Mouse (Mus musculus): ENCODE results near the gene Tmem131. TPM values are rescaled to one million over a fixed set of nuclear protein-coding genes. Genes with fewer than 3 reads are reported as not detected.

Tmem131 gene
- polyA plus RNA-seq, 1 experiment from 2014 or later = 44.4 TPM

GRCm38 (mm10) chr1:36811806-36812205 is 131.7 kb downstream of the Tmem131 start:
- no peak for ATAC-seq
- no peak for DNase-seq (ENCODE audit: low read depth, low spot score)
- ChIA-PET CTCF (interaction anchor here (0.9 kb wide), 1 partner anchor 12 kb away, joined by 3 read pairs; no protein-coding TSS in a partner anchor), POLR2A (no interaction called here)
- no peaks in the 10 kb centered on the region for H3K27me3 ChIP-seq
- in situ Hi-C loops (cut with MboI; ENCODE audit: low pct_unique_long_range_greater_than_20kb) = no loop called here
- TF ChIP-seq CTCF (IDR thresholded peaks at IDR 0.05) = no peak

GRCm38 (mm10) chr1:36807782-36808565 is 135.5 kb downstream of the Tmem131 start:
- CTCF ChIA-PET = no interaction called here
- ATAC-seq (no peak), DNase-seq (ENCODE audit: low read depth, low spot score) (no peak)
- POLR2A ChIA-PET = no interaction called here
- in situ Hi-C loops (cut with MboI; ENCODE audit: low pct_unique_long_range_greater_than_20kb) = no loop called here
- no peak for TF ChIP-seq CTCF (IDR thresholded peaks at IDR 0.05)
- H3K27me3 ChIP-seq = no peaks in the 10 kb centered on the region

- H3K27me3 ChIP-seq = no peaks in the 10 kb centered on the region
- in situ Hi-C loops (cut with MboI; ENCODE audit: low pct_unique_long_range_greater_than_20kb) = no loop called here
- no peak for ATAC-seq
- DNase-seq (ENCODE audit: low read depth, low spot score) = no peak
- POLR2A ChIA-PET = no interaction called here
- no peak for TF ChIP-seq CTCF (IDR thresholded peaks at IDR 0.05)
- CTCF ChIA-PET = no interaction called here
Measured at GRCm38 (mm10) chr1:36807086-36807485, 136.4 kb downstream of the Tmem131 start.

- DNase-seq (ENCODE audit: low read depth, low spot score) = no peak
- POLR2A ChIA-PET = no interaction called here
- no peaks in the 10 kb centered on the region for H3K27me3 ChIP-seq
- no peak for TF ChIP-seq CTCF (IDR thresholded peaks at IDR 0.05)
- in situ Hi-C loops (cut with MboI; ENCODE audit: low pct_unique_long_range_greater_than_20kb) = no loop called here
- no peak for ATAC-seq
- CTCF ChIA-PET = no interaction called here
Measured at GRCm38 (mm10) chr1:36806181-36806905, 137.1 kb downstream of the Tmem131 start.

- ChIA-PET CTCF (interaction anchor here (0.7 to 1.2 kb wide), 3 partner anchors 9 to 446 kb away, joined by 3 to 5 read pairs (median 4); no protein-coding TSS in a partner anchor), POLR2A (interaction anchor here (0.7 kb wide), 1 partner anchor 16 kb away, joined by 4 read pairs; no protein-coding TSS in a partner anchor)
- ATAC-seq (no peak), DNase-seq (ENCODE audit: low read depth, low spot score) (no peak)
- no peak for TF ChIP-seq CTCF (IDR thresholded peaks at IDR 0.05)
- in situ Hi-C loops (cut with MboI; ENCODE audit: low pct_unique_long_range_greater_than_20kb) = no loop called here
- H3K27me3 ChIP-seq = no peaks in the 10 kb centered on the region
Measured at GRCm38 (mm10) chr1:36804833-36805232, 138.6 kb downstream of the Tmem131 start.

DNA sequence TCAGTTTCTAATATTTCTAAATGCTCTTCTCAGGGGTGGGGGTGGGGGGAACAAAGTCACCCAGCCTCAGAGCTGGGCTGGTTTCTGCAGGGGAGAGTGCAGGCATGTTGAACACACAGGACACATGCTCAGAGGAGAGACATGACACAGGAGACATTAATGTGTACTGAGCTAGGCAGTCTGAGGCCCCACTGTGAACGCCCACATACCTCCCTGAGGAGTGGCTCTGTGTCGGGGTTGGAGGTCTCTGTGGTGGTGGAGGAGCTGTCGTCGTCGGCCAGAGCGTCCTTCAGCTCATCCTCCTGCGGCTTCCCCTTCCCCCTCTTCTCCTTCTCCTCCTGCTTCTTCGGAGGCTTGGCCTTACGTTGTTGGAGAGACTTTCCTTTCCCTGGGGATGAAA is 139.2 kb downstream of the Tmem131 start:
- ChIA-PET CTCF (interaction anchor here (0.7 to 1.2 kb wide), 2 partner anchors 11 to 447 kb away, joined by 3 to 4 read pairs; no protein-coding TSS in a partner anchor), POLR2A (no interaction called here)
- DNase-seq (ENCODE audit: low read depth, low spot score) (no peak), ATAC-seq (no peak)
- no peak for TF ChIP-seq CTCF (IDR thresholded peaks at IDR 0.05)
- in situ Hi-C loops (cut with MboI; ENCODE audit: low pct_unique_long_range_greater_than_20kb) = no loop called here
- H3K27me3 ChIP-seq = no peaks in the 10 kb centered on the region

GRCm38 (mm10) chr1:36800379-36801011 is 143.0 kb downstream of the Tmem131 start:
- H3K27me3 ChIP-seq = no peaks in the 10 kb centered on the region
- in situ Hi-C loops (cut with MboI; ENCODE audit: low pct_unique_long_range_greater_than_20kb) = no loop called here
- DNase-seq (ENCODE audit: low read depth, low spot score) = no peak
- CTCF ChIA-PET = interaction anchor here (0.7 to 1.3 kb wide), 3 partner anchors 11 to 450 kb away, joined by 3 read pairs; no protein-coding TSS in a partner anchor
- no peak for ATAC-seq
- POLR2A ChIA-PET = interaction anchor here (0.6 to 0.7 kb wide), 3 partner anchors 8 to 9 kb away, joined by 3 to 5 read pairs (median 4); no protein-coding TSS in a partner anchor
- no peak for TF ChIP-seq CTCF (IDR thresholded peaks at IDR 0.05)

DNA sequence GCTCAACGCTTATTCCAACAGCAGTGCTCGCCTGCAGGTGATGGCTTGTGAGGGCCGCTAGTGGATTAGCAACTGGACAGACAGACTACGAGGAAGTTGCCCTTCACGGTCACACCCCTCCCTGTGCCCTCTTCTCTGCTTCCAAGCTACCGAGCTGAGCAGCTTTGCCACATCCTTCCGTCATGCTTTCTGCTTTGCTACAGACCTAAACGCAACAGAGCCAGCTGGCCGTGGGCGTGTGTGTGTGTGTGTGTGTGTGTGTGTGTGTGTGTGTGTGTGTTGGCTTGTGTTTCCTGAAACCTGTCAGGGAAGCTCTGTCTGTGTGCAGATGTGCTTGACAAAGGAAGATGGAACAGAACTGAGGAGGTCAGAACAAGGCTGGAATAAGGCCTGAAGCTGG is 146.0 kb downstream of the Tmem131 start:
- in situ Hi-C loops (cut with MboI; ENCODE audit: low pct_unique_long_range_greater_than_20kb) = loop anchor here (25.0 kb wide), 2 partner anchors 590 to 840 kb away; no protein-coding TSS in a partner anchor
- ATAC-seq (no peak), DNase-seq (ENCODE audit: low read depth, low spot score) (no peak)
- POLR2A ChIA-PET = no interaction called here
- no peaks in the 10 kb centered on the region for H3K27me3 ChIP-seq
- no peak for TF ChIP-seq CTCF (IDR thresholded peaks at IDR 0.05)
- CTCF ChIA-PET = interaction anchor here (1.4 kb wide), 2 partner anchors 10 to 25 kb away, joined by 3 to 4 read pairs; no protein-coding TSS in a partner anchor

- in situ Hi-C loops (cut with MboI; ENCODE audit: low pct_unique_long_range_greater_than_20kb) = loop anchor here (25.0 kb wide), 2 partner anchors 591 to 841 kb away; no protein-coding TSS in a partner anchor
- DNase-seq (ENCODE audit: low read depth, low spot score) (no peak), ATAC-seq (no peak)
- ChIA-PET POLR2A (no interaction called here), CTCF (interaction anchor here (1.4 kb wide), 1 partner anchor 26 kb away, joined by 3 read pairs; no protein-coding TSS in a partner anchor)
- no peaks in the 10 kb centered on the region for H3K27me3 ChIP-seq
- no peak for TF ChIP-seq CTCF (IDR thresholded peaks at IDR 0.05)
Measured at GRCm38 (mm10) chr1:36796711-36797110, 146.8 kb downstream of the Tmem131 start.

GRCm38 (mm10) chr1:36789416-36789815 is 154.1 kb downstream of the Tmem131 start:
- no peak for ATAC-seq
- in situ Hi-C loops (cut with MboI; ENCODE audit: low pct_unique_long_range_greater_than_20kb) = loop anchor here (25.0 kb wide), 2 partner anchors 598 to 848 kb away; no protein-coding TSS in a partner anchor
- TF ChIP-seq CTCF (IDR thresholded peaks at IDR 0.05) = no peak
- no peaks in the 10 kb centered on the region for H3K27me3 ChIP-seq
- ChIA-PET CTCF (interaction anchor here (1.1 kb wide), 1 partner anchor 29 kb away, joined by 3 read pairs; no protein-coding TSS in a partner anchor), POLR2A (no interaction called here)
- no peak for DNase-seq (ENCODE audit: low read depth, low spot score)

All from Patski (cell line).